28 mouse cellular contexts compared by ENCODE assay signal in the genomic region with DNA sequence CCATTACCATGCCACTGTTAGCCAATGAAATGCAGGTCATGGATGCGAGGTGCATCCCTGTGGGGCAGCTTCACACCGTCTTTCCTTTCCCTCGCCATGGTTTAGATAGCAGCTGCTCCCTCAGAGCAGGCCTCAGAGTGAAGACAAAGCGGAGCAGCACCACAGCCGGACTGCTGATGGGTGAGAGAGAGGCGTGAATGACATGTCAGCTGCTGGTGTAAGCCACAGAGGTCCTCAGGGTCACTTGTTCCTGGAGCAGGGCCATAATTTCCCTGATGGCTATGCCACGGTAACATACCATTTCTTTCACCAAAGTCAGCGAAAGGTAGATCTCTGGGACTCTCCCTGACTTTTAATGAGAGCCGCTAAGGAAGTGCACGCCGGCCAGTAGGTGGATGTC. TPM values are rescaled to one million over a fixed set of nuclear protein-coding genes. Genes with fewer than 3 reads are reported as not detected.
DNase-seq lines count a peak whose midpoint lies in the region; ATAC-seq and TF ChIP-seq lines count a peak whose summit lies in the region.
"Had no signal": no experiment of that assay in that cellular context is flagged by ENCODE, and none has a peak within 500 bp of the region (broad histone marks: within the 10 kb centered on the region; RNA-seq: fewer than 3 reads in every experiment).

No protein-coding gene starts in this region.

- no peaks in the 10 kb centered on the region for H3K9me3 ChIP-seq in hindbrain, embryonic 11.5 days (ENCODE audit: control insufficient read depth, low read length)
- H3K9me3 ChIP-seq: embryonic facial prominence, embryonic 13.5 days; forebrain, embryonic 13.5 days; G1E; limb, embryonic 10.5 days; liver, embryonic 15.5 days; lung, embryonic 15.5 days had no signal

- 47% methylated on average over 11 of the region's 11 CpGs for WGBS in hindbrain, embryonic 11.5 days

- TF ChIP-seq CTCF in C2C12 (IDR thresholded peaks at IDR 0.05; ENCODE audit: control insufficient read depth, insufficient read depth, insufficient read length): no peak

- H3ac ChIP-seq in C2C12 (ENCODE audit: control insufficient read depth, insufficient read length, low read depth): no peak overlapping the region

- no peaks in the 10 kb centered on the region for H3K79me2 ChIP-seq in C2C12 (ENCODE audit: control insufficient read depth, insufficient read depth)

- no peaks in the 10 kb centered on the region for H3K36me3 ChIP-seq in C2C12 (ENCODE audit: control insufficient read depth, insufficient read depth)
- no peaks in the 10 kb centered on the region for H3K36me3 ChIP-seq in hindbrain, embryonic 11.5 days (ENCODE audit: control insufficient read depth, insufficient read depth, low read length)
- H3K36me3 ChIP-seq: embryonic facial prominence, embryonic 13.5 days; G1E; limb, embryonic 10.5 days; liver, embryonic 15.5 days; lung, embryonic 15.5 days had no signal

- no peak overlapping the region for H3K4me3 ChIP-seq in C2C12 (ENCODE audit: insufficient read depth, poor library complexity, severe bottlenecking)
- H3K4me3 ChIP-seq in hindbrain, embryonic 11.5 days (ENCODE audit: low read depth, low read length): no peak overlapping the region
- H3K4me3 ChIP-seq: embryonic facial prominence, embryonic 13.5 days; erythroblast, embryonic 14.5 days; forebrain, embryonic 13.5 days; limb, embryonic 10.5 days; liver, embryonic 15.5 days; lung, embryonic 15.5 days; megakaryocyte, embryonic 14.5 days had no signal

- no peaks in the 10 kb centered on the region for H3K4me1 ChIP-seq in hindbrain, embryonic 11.5 days (replicated peaks; ENCODE audit: control insufficient read depth, insufficient read depth, low read length)
- H3K4me1 ChIP-seq: embryonic facial prominence, embryonic 13.5 days; forebrain, embryonic 13.5 days; liver, embryonic 15.5 days; lung, embryonic 15.5 days had no signal

- H3K79me3 ChIP-seq in C2C12 (ENCODE audit: low read depth): no peaks in the 10 kb centered on the region

- no peak for ATAC-seq in hindbrain, embryonic 11.5 days (ENCODE audit: low FRiP score)
- ATAC-seq: forebrain, embryonic 13.5 days had no signal

- 0 out of 2 replicates have a peak overlapping the region, but pooled peaks have one; percentile 17 for H3K27ac ChIP-seq in hindbrain, embryonic 11.5 days (ENCODE audit: low read depth, low read length)
- H3K27ac ChIP-seq: embryonic facial prominence, embryonic 13.5 days; forebrain, embryonic 13.5 days; kidney, postnatal 0 days; limb, embryonic 10.5 days; liver, embryonic 15.5 days; lung, embryonic 15.5 days had no signal

- peak; percentile 88 for DNase-seq in heart, adult 11 months
- DNase-seq in heart, postnatal 14 days: no peak
- DNase-seq in hindbrain, embryonic 11.5 days (ENCODE audit: low spot score): peak; percentile 31
- DNase-seq in retina, embryonic 14.5 days (ENCODE audit: low spot score): peak; percentile 31
- no peak for DNase-seq in adrenal gland, adult 8-10 months
- DNase-seq in ovary, adult 18-20 months (ENCODE audit: low spot score): no peak
- DNase-seq: adrenal gland, adult 2 months; cerebellum, adult 2 months; cerebellum, postnatal 36 days; heart, postnatal 10 days; kidney, adult 11 months; layer of hippocampus, adult 9-11 months; liver; lung, postnatal 36 days; midbrain, embryonic 14.5 days; thymus, adult 18-20 months had no signal

- H3K27me3 ChIP-seq in C2C12 (ENCODE audit: control insufficient read depth, insufficient read depth, insufficient read length): no peaks in the 10 kb centered on the region
- no peaks in the 10 kb centered on the region for H3K27me3 ChIP-seq in hindbrain, embryonic 11.5 days (ENCODE audit: control insufficient read depth, insufficient read depth, low read length)
- H3K27me3 ChIP-seq: CH12.LX; embryonic facial prominence, embryonic 13.5 days; forebrain, embryonic 13.5 days; liver, embryonic 15.5 days; lung, embryonic 15.5 days had no signal

- intact Hi-C loops in heart, postnatal 14 days (cut with DNase I): no loop called here

- no peak overlapping the region for H3K9ac ChIP-seq in hindbrain, embryonic 11.5 days (ENCODE audit: low read depth, low read length)
- H3K9ac ChIP-seq: embryonic facial prominence, embryonic 13.5 days; forebrain, embryonic 13.5 days; liver, embryonic 15.5 days; lung, embryonic 15.5 days had no signal

- H3K4me2 ChIP-seq in hindbrain, embryonic 11.5 days (replicated peaks; ENCODE audit: low read depth, low read length): no peak overlapping the region
- H3K4me2 ChIP-seq: embryonic facial prominence, embryonic 13.5 days; forebrain, embryonic 13.5 days; heart, embryonic 11.5 days; liver, embryonic 15.5 days; lung, embryonic 15.5 days had no signal

TF ChIP-seq in C2C12, 6 proteins besides CTCF, POLR2A, EP300 and RAD21:
- TF ChIP-seq MAX (IDR thresholded peaks at IDR 0.05) (no peak), MYOD1 (IDR thresholded peaks at IDR 0.05; ENCODE audit: control insufficient read depth, insufficient read length, low read depth) (peak; percentile 82), MYOG (IDR thresholded peaks at IDR 0.05; ENCODE audit: control insufficient read depth, extremely low read depth, insufficient read length) (no peak)

RNA-seq across cellular contexts. Expression of gene Mkln1, which starts 35.9 kb away (rescaled TPM):
- 100 to 1,000 TPM; 180 to 188 TPM for total RNA-seq in heart, postnatal 14 days (2021)
- polyA plus RNA-seq in C2C12 (2012; fragmentation: generic; extraction: Trizol): 44.9 TPM
- polyA plus RNA-seq in hindbrain, embryonic 11.5 days (2014; fragmentation: Nextera tagmentation; extraction: Ambion mirVana): 217 and 227 TPM in 2 replicates
- total RNA-seq in adrenal gland, adult 8-10 months (2022): 100 to 1,000 TPM; 161 to 201 (median 178) TPM

Comparison
In these comparisons a context has a peak if more than half of its experiments do, and no peak if none do; other contexts are left out.
1. DNase-seq: peak in heart, adult 11 months (single experiment), hindbrain, embryonic 11.5 days (single experiment) and retina, embryonic 14.5 days (single experiment); none in heart, postnatal 14 days (0 of 2), adrenal gland, adult 8-10 months (single experiment) and ovary, adult 18-20 months (single experiment).